Mouse (Mus musculus) liver, embryonic 15.5 days (tissue): ENCODE results near the gene Wnt4. TPM values are rescaled to one million over a fixed set of nuclear protein-coding genes. Genes with fewer than 3 reads are reported as not detected.

ENCODE experiments used
- ATAC-seq: fragments of 200-750 bp; cut with Nextera tagmentation; 2 replicates; pipeline ENCODE4 v1.8.0; 2017; ENCODE audit warnings: moderate number of reproducible peaks, mild to moderate bottlenecking, moderate library complexity; ENCODE audit not compliant: insufficient read depth
- H3K27ac ChIP-seq: fragments of 300-500 bp; sonication (generic); replicated peaks from 2 replicates; pipeline ENCODE4 v1.5.1; 2015; ENCODE audit warnings: mild to moderate bottlenecking, inconsistent platforms
- H3K27me3 ChIP-seq: fragments of 300-500 bp; sonication (generic); 2 replicates; pipeline ENCODE4 v1.6.1; 2015; ENCODE audit warnings: mild to moderate bottlenecking, inconsistent platforms
- H3K36me3 ChIP-seq: fragments of 300-500 bp; sonication (generic); replicated peaks from 2 replicates; pipeline ENCODE4 v1.6.1; 2015; ENCODE audit warnings: moderate library complexity, mild to moderate bottlenecking, inconsistent platforms
- H3K4me1 ChIP-seq: fragments of 300-500 bp; sonication (generic); replicated peaks from 2 replicates; pipeline ENCODE4 v1.6.1; 2015; ENCODE audit warnings: inconsistent platforms
- H3K4me2 ChIP-seq: fragments of 300-500 bp; sonication (generic); 2 replicates; pipeline ENCODE4 v1.6.1; 2015; ENCODE audit warnings: moderate library complexity, mild to moderate bottlenecking, inconsistent platforms
- H3K4me3 ChIP-seq: fragments of 300-500 bp; sonication (generic); replicated peaks from 2 replicates; pipeline ENCODE4 v1.5.1; 2015; ENCODE audit warnings: mild to moderate bottlenecking, inconsistent platforms
- H3K9ac ChIP-seq: fragments of 300-500 bp; sonication (generic); 2 replicates; pipeline ENCODE4 v1.6.1; 2015; ENCODE audit warnings: moderate library complexity, mild to moderate bottlenecking, inconsistent platforms
- H3K9me3 ChIP-seq: fragments of 300-500 bp; sonication (generic); replicated peaks from 2 replicates; pipeline ENCODE4 v1.6.1; 2016; ENCODE audit warnings: inconsistent platforms
- WGBS: fragments of 180-500 bp; shearing (Covaris S2); methylation state at CpG from one replicate; pipeline ENCODE4 v1.1.7; 2015; ENCODE audit warnings: mixed read lengths; ENCODE audit not compliant: insufficient replicate concordance; 5-methylcytosine and 5-hydroxymethylcytosine counted together
- polyA plus RNA-seq: library from polyadenylated mRNA; unstranded; fragments of >200 nt; fragmentation: Nextera tagmentation; extraction: Ambion mirVana; gene quantifications from 2 replicates; pipeline ENCODE4 v1.2.1, GENCODE M21; 2015

Wnt4 gene
- polyA plus RNA-seq, 1 experiment from 2014 or later, result 0.15 TPM

DNA sequence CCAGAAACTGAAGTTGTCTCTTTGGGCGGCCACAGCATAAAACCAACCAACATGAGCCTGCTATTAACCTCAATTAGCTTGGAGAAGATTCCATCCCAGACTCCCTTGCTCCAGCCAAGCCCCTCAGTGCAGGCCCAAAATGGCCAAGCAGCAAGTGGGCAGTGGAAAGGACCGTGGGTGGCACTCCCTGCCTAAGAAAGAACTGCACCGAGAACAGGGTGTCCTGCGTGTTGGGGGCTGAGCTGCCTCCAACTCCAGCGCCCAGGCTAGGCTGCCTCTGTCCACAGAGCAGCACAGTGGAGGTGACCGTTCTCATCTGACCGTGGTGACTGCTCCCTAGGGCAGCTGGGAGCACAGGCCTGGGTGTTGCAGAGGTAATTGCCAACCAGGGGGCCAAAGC is 16.7 kb downstream of the Wnt4 start:
- peaks cover 6% of the 10 kb centered on the region; the same call in 1 of the 2 replicates for H3K27me3 ChIP-seq
- no peaks in the 10 kb centered on the region for H3K4me1 ChIP-seq
- no peak overlapping the region for H3K4me2 ChIP-seq
- WGBS, result 70% methylated on average over 7 of the region's 7 CpGs
- H3K27ac ChIP-seq, result no peak overlapping the region
- no peak overlapping the region for H3K4me3 ChIP-seq
- no peaks in the 10 kb centered on the region for H3K9me3 ChIP-seq
- no peak for ATAC-seq
- no peaks in the 10 kb centered on the region for H3K36me3 ChIP-seq
- no peak overlapping the region for H3K9ac ChIP-seq

DNA sequence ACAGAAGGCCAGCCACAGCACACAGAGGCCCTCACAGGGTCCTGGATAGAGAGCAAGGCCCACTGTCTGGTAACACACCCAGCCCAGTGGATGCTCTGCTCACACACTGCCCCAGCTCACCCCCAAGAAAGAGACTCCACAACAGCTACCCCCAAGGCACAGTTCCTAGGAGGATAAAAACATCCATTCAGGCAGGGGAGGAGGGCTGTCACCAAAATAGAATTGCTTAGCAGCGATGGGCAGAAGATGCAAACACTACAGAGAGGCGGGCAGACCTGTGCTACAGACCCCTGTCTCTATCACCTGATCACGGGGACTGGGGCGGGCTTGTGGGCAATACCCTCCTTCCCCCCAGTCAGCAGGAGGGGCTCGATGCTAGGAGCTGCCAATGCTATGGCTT is 17.2 kb downstream of the Wnt4 start:
- Histone ChIP-seq H3K9ac (no peak overlapping the region), H3K4me2 (no peak overlapping the region), H3K27me3 (peaks cover 6% of the 10 kb centered on the region; the same call in 1 of the 2 replicates), H3K4me1 (no peaks in the 10 kb centered on the region), H3K9me3 (no peaks in the 10 kb centered on the region), H3K36me3 (no peaks in the 10 kb centered on the region), H3K27ac (no peak overlapping the region), H3K4me3 (no peak overlapping the region)
- WGBS, result 48% methylated on average over 5 of the region's 5 CpGs
- ATAC-seq, result no peak

DNA sequence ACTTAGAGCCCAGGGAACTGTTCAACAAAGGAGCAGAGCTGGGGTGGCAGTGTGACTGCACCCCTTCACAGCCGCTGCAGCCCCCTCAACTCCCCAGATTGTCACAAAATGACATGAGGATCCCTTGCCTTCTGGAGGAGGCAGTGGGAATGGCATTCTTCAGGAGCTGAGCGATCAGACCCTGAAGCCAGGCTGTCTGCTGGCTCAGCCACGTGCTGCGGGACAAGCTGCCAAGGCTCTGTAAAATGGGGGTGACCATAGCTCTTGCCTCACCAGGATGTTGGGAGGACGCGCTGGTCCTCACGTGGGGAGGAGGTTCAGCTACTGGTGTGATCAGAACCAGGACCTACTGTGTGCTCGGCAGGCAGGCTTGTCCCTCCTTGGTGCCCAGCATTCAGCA is 17.7 kb downstream of the Wnt4 start:
- Histone ChIP-seq H3K9ac (no peak overlapping the region), H3K4me3 (no peak overlapping the region), H3K9me3 (no peaks in the 10 kb centered on the region), H3K27ac (no peak overlapping the region), H3K4me2 (no peak overlapping the region), H3K27me3 (peaks cover 6% of the 10 kb centered on the region; the same call in 1 of the 2 replicates), H3K4me1 (no peaks in the 10 kb centered on the region), H3K36me3 (no peaks in the 10 kb centered on the region)
- 70% methylated on average over 8 of the region's 8 CpGs for WGBS
- no peak for ATAC-seq

DNA sequence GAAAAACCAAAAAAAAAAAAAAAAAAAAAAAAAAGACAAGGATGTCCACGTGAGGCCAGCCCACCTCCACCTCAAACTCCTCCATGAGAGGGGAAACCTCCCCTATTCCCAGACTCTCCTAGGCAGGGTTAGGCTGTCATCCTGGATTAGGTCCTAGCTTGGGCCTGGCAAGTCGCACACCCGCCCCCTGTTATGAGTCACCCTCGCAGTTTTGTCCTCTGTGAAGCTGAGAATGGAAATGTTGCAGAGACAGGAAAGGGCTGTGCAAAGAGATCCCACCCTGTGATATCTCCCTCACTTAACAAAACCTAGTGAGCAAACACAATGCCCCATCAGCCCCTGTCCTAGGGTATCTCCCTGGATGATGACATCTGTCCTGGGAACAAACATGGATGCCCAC is 20.3 kb downstream of the Wnt4 start:
- Histone ChIP-seq H3K4me1 (no peaks in the 10 kb centered on the region), H3K9ac (no peak overlapping the region), H3K9me3 (no peaks in the 10 kb centered on the region), H3K4me3 (no peak overlapping the region), H3K4me2 (no peak overlapping the region), H3K36me3 (no peaks in the 10 kb centered on the region), H3K27me3 (peaks cover 2% of the 10 kb centered on the region; the same call in 1 of the 2 replicates), H3K27ac (no peak overlapping the region)
- WGBS, result 51% methylated on average over 4 of the region's 4 CpGs
- no peak for ATAC-seq

DNA sequence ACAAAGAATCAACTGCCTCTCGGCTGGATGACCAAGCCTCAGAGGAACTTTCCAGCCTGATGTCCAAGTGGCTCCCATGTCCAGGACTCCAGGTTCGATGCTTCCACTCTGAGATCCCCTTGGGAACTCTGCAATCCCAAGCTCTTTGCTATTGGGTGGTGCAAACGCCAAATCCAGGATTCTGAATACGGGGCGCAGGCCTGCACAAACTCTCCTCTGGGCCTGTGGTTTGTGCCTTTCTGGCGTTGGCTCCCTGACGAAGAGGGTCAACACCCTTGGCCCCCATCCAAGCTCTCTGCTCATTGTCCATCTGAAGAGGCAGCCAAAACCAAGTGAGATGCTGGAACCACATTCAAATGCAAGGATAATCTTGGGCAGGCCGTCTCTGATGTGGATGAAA is 21.1 kb downstream of the Wnt4 start:
- no peaks in the 10 kb centered on the region for H3K9me3 ChIP-seq
- no peaks in the 10 kb centered on the region for H3K4me1 ChIP-seq
- H3K27me3 ChIP-seq, result no peaks in the 10 kb centered on the region
- 62% methylated on average over 8 of the region's 8 CpGs for WGBS
- H3K4me3 ChIP-seq, result no peak overlapping the region
- H3K9ac ChIP-seq, result no peak overlapping the region
- no peak overlapping the region for H3K4me2 ChIP-seq
- H3K36me3 ChIP-seq, result no peaks in the 10 kb centered on the region
- no peak for ATAC-seq
- no peak overlapping the region for H3K27ac ChIP-seq

DNA sequence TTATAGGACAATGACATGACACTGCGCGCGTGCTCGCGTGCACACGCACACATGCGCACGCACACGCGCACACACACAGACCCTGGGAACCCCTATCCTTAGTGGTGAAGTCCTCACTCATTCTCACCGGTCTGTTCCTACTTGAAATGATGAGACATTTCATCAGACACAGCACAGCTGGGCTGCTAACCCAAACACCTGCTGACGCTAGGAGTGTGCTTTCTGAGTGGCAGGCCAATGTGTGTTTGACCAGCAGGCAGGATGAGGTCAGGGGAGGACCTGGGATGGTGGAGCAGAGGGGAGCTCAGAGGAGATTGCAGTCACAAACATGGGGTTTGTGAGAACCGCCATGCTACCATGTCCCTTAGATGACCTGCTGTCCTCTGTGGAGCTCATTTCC is 22.9 kb downstream of the Wnt4 start:
- H3K4me1 ChIP-seq, result no peaks in the 10 kb centered on the region
- H3K4me3 ChIP-seq, result no peak overlapping the region
- H3K9ac ChIP-seq, result no peak overlapping the region
- ATAC-seq, result no peak
- 88% methylated on average over 13 of the region's 13 CpGs for WGBS
- no peaks in the 10 kb centered on the region for H3K36me3 ChIP-seq
- H3K9me3 ChIP-seq, result no peaks in the 10 kb centered on the region
- H3K4me2 ChIP-seq, result no peak overlapping the region
- H3K27ac ChIP-seq, result no peak overlapping the region
- H3K27me3 ChIP-seq, result no peaks in the 10 kb centered on the region

DNA sequence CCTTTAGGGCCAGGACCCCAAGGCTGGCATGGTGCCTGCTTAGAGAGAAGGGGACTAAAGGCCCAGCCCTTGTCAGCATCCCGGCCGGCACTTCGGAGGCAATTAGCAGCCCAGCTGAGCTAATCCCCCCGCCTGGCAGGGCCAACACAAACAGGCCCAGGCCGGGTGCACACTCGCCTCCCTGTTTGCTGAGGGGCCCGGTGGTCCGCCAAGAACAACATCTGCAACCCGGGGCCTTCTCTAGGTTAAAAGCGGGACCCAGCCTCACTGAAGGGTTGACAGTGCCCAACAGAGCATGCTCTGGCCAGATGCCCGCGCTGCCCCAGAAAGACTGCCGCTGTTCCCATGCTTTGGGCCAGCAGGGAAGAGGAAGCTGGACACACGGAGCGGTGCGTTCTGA is 24.3 kb downstream of the Wnt4 start:
- Histone ChIP-seq H3K9me3 (no peaks in the 10 kb centered on the region), H3K27ac (no peak overlapping the region), H3K36me3 (no peaks in the 10 kb centered on the region), H3K4me3 (no peak overlapping the region), H3K9ac (no peak overlapping the region), H3K4me2 (no peak overlapping the region), H3K4me1 (no peaks in the 10 kb centered on the region), H3K27me3 (no peaks in the 10 kb centered on the region)
- ATAC-seq, result no peak
- WGBS, result 75% methylated on average over 16 of the region's 16 CpGs

DNA sequence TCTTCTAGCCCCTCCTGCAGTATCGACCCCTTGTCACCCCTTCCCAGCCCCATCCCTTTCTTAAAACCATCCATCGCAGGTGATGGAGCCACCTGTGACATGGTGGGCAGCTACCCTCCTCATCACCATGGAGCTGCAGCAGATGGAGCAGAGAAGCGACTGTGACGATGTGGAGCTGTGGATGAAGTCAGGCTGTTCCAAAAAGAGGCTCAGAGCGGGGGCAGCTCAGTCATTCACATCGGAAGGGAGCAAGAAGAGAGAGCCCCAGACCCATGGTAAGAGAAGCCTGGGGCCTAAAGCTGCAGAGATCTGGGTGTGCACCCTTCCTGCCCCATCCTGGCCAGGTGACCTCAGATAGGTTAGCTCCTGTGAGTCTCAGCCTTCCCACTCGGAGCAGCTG is 26.8 kb downstream of the Wnt4 start:
- no peak for ATAC-seq
- WGBS, result 78% methylated on average over 7 of the region's 7 CpGs

DNA sequence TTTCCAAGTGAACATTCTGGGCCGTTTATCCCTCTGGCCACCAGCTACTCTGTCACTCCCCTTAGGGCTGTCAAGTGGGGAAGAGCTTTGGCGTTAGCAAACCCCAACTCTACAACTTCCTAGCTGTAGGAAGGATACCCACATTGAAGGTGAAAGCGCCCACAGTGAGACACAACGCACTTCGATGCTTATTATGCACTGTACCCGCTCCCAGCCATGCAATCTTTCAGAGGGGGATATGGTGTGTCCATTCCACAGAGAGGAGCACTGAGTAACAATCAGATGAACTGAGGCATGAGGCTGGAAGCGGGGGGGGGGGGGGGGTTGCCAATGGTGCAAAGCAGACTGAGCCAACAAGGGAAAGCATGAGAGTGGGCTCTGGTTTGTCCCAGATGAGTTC is 27.8 kb downstream of the Wnt4 start:
- whole genome bisulfite sequencing, result 76% methylated on average over 7 of the region's 7 CpGs
- ATAC-seq, result no peak
- Histone ChIP-seq H3K36me3 (no peaks in the 10 kb centered on the region), H3K4me2 (no peak overlapping the region), H3K9ac (no peak overlapping the region), H3K9me3 (no peaks in the 10 kb centered on the region), H3K4me1 (no peaks in the 10 kb centered on the region; the same call in 1 of the 2 replicates), H3K4me3 (no peak overlapping the region), H3K27me3 (no peaks in the 10 kb centered on the region), H3K27ac (no peak overlapping the region)

More for the DNA sequence above, 26.8 kb downstream of the Wnt4 start:
- H3K27me3 ChIP-seq, result no peaks in the 10 kb centered on the region
- no peaks in the 10 kb centered on the region for H3K9me3 ChIP-seq
- H3K27ac ChIP-seq, result no peak overlapping the region
- no peaks in the 10 kb centered on the region for H3K36me3 ChIP-seq
- no peak overlapping the region for H3K4me3 ChIP-seq
- no peaks in the 10 kb centered on the region; the same call in 1 of the 2 replicates for H3K4me1 ChIP-seq
- no peak overlapping the region for H3K9ac ChIP-seq
- no peak overlapping the region for H3K4me2 ChIP-seq

DNA sequence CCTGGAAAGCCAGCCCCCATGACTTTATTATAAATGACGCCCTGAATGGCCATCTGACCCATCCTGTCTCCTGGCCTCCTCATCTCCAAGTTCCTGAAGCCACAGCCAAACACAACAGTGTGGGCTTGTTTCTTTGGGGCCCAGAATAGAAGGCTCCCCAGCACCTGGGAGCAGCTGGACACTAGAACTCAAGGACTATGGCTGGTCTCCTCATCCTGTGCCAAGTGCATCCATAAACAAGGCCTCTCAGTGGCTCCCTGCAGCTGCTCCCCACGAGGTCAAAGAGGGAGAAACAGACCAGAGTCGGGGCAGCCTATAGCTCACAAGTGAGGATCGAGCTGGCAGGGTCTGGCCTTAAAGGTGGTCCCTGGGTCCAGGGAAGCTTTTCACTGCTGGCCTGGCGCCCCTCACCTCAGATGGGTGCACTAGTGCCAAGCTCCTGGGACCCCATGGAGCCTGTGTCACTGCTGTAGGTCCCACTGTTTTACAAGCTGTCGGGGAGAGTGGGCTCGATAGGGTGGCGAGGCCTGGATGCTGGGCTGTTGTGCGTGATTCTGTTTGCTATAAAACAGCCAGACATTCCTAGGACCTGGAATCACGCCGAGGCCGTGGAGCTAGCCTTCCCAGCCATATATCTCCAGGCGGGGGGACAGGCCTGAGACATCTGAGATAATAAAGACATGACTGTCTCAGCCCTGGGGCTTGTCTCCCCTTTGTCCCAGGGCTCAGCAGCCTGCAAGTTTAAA is 28.7 kb downstream of the Wnt4 start:
- Histone ChIP-seq H3K4me1 (no peaks in the 10 kb centered on the region; the same call in 1 of the 2 replicates), H3K27ac (no peak overlapping the region), H3K4me3 (no peak overlapping the region), H3K27me3 (no peaks in the 10 kb centered on the region), H3K36me3 (0 out of 2 replicates have a peak, but pooled peaks cover 6% of the 10 kb centered on the region), H3K4me2 (no peak overlapping the region), H3K9me3 (no peaks in the 10 kb centered on the region), H3K9ac (no peak overlapping the region)
- ATAC-seq, result no peak
- WGBS, result 76% methylated on average over 13 of the region's 13 CpGs

DNA sequence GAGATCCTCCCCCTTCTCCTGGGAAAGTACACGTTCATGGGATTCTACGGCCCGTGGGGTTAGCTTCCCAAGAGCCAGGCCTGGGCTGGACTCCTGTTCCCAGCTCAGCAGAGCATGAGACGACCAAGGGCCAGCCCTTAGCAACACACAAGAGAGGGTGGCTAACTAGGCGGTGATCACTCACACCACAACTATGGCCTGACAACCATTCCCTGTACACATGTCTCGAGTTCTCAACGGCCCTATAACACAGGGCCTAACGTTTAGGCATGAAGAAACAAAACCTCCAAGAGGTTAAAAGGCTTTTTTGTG is 29.2 kb downstream of the Wnt4 start:
- Histone ChIP-seq H3K36me3 (0 out of 2 replicates have a peak, but pooled peaks cover 6% of the 10 kb centered on the region), H3K4me3 (no peak overlapping the region), H3K4me1 (no peaks in the 10 kb centered on the region; the same call in 1 of the 2 replicates), H3K9me3 (no peaks in the 10 kb centered on the region), H3K4me2 (no peak overlapping the region), H3K27ac (no peak overlapping the region), H3K9ac (no peak overlapping the region), H3K27me3 (no peaks in the 10 kb centered on the region)
- WGBS, result 74% methylated on average over 8 of the region's 8 CpGs
- ATAC-seq, result no peak
